Mouse (Mus musculus) thymus, postnatal 0 days (tissue): Measurements from ENCODE around the gene Sp6. TPM values are rescaled to one million over a fixed set of nuclear protein-coding genes. Genes with fewer than 3 reads are reported as not detected.
A peak's percentile ranks its signal among the peaks of the same experiment; 100 is the strongest.

Experiments
- DNase-seq: peaks from one replicate; pipeline ENCODE4 v3.0.0-alpha.2; 2015; ENCODE audit warnings: low spot score
- polyA plus RNA-seq: library from polyadenylated mRNA; unstranded; fragments of >200 nt; fragmentation: Nextera tagmentation; extraction: Ambion mirVana; gene quantifications from 2 replicates; pipeline ENCODE4 v1.2.1, GENCODE M21; 2015

The Sp6 gene
- polyA plus RNA-seq, 1 experiment from 2014 or later: 1.7 TPM

GRCm38 (mm10) chr11:96981461-96981860 lies 31.7 kb upstream of the Sp6 start:
- DNase-seq: no peak

- peak; percentile 85 for DNase-seq
Observed at GRCm38 (mm10) chr11:96982355-96982754, 30.8 kb upstream of the Sp6 start.

GRCm38 (mm10) chr11:96982859-96983258 lies 30.3 kb upstream of the Sp6 start, which contains the start of gene Sp2:
Gene Sp2 (minus strand): TSS chr11:96982959.
- DNase-seq: no peak

- no peak for DNase-seq
Observed at GRCm38 (mm10) chr11:96984903-96985302, 28.3 kb upstream of the Sp6 start.

- DNase-seq: no peak
Observed at GRCm38 (mm10) chr11:96986463-96986862, 26.7 kb upstream of the Sp6 start.

- DNase-seq: peak; percentile 89
Observed at GRCm38 (mm10) chr11:96987873-96988655, 25.1 kb upstream of the Sp6 start.

- DNase-seq: no peak
Observed at GRCm38 (mm10) chr11:96991501-96991900, 21.7 kb upstream of the Sp6 start.

- DNase-seq: peak; percentile 63
Observed at GRCm38 (mm10) chr11:96992722-96993311, 20.4 kb upstream of the Sp6 start.

- DNase-seq: no peak
Observed at GRCm38 (mm10) chr11:96995031-96995430, 18.2 kb upstream of the Sp6 start.

GRCm38 (mm10) chr11:96995836-96996772 lies 17.1 kb upstream of the Sp6 start:
- peak; percentile 92 for DNase-seq

GRCm38 (mm10) chr11:96996773-96997379 lies 16.3 kb upstream of the Sp6 start:
- no peak for DNase-seq

GRCm38 (mm10) chr11:96997380-96997956 lies 15.7 kb upstream of the Sp6 start:
- DNase-seq: no peak

- DNase-seq: no peak
Observed at GRCm38 (mm10) chr11:97003170-97003569, 10.0 kb upstream of the Sp6 start.

- peak; percentile 47 for DNase-seq
Observed at GRCm38 (mm10) chr11:97007093-97007794, 6.0 kb upstream of the Sp6 start.

- no peak for DNase-seq
Observed at GRCm38 (mm10) chr11:97009198-97009790, 3.9 kb upstream of the Sp6 start.

- no peak for DNase-seq
Observed at GRCm38 (mm10) chr11:97017696-97018582, 4.7 kb downstream of the Sp6 start.

- peak; percentile 31 for DNase-seq
Observed at GRCm38 (mm10) chr11:97018583-97019344, 5.6 kb downstream of the Sp6 start.

GRCm38 (mm10) chr11:97019345-97019708 lies 6.1 kb downstream of the Sp6 start:
- no peak for DNase-seq
